Mouse (Mus musculus) inflammation-experienced regulatory T-cells, adult 6 months (primary cell): Measurements from ENCODE around the gene Trim60. TPM values are rescaled to one million over a fixed set of nuclear protein-coding genes. Genes with fewer than 3 reads are reported as not detected.
"Not testable (repeated sequence)": the region's sequence is repeated elsewhere in the genome, so short reads cannot be mapped to it uniquely, and the experiment has no call there.

ENCODE experiments used
- ATAC-seq: one replicate; pipeline ENCODE4 v1.8.0; 2017
- polyA plus RNA-seq, 3 experiments: library from polyadenylated mRNA; unstranded; fragments of 100-300 nt; shearing (Covaris generic); gene quantifications; one replicate each; pipeline ENCODE4 v1.2.1; 2017

The Trim60 gene
- polyA plus RNA-seq: not detected

GRCm38 (mm10) chr8:65018423-65018822 lies at the start of gene Trim60, which contains the start of gene Trim61:
Gene Trim60 (minus strand): TSS chr8:65018584.
Gene Trim61 (minus strand): TSS chr8:65018523.
- no peak for ATAC-seq

- ATAC-seq: no peak
Observed at GRCm38 (mm10) chr8:65067694-65068472, 49.5 kb upstream of the Trim60 start.

GRCm38 (mm10) chr8:65067031-65067430 lies 48.6 kb upstream of the Trim60 start:
- no peak for ATAC-seq

GRCm38 (mm10) chr8:65065622-65066021 lies 47.2 kb upstream of the Trim60 start:
- ATAC-seq: no peak

- ATAC-seq: no peak
Observed at GRCm38 (mm10) chr8:65064071-65064470, 45.7 kb upstream of the Trim60 start.

GRCm38 (mm10) chr8:65062195-65062594 lies 43.8 kb upstream of the Trim60 start:
- ATAC-seq: no peak

- no peak for ATAC-seq
Observed at GRCm38 (mm10) chr8:65056722-65057121, 38.3 kb upstream of the Trim60 start.

GRCm38 (mm10) chr8:65053968-65054367 lies 35.6 kb upstream of the Trim60 start:
- ATAC-seq: no peak

- no peak for ATAC-seq
Observed at GRCm38 (mm10) chr8:65053554-65053953, 35.2 kb upstream of the Trim60 start.

- no peak for ATAC-seq
Observed at GRCm38 (mm10) chr8:65047801-65048200, 29.4 kb upstream of the Trim60 start.

GRCm38 (mm10) chr8:65047193-65047592 lies 28.8 kb upstream of the Trim60 start:
- no peak for ATAC-seq

GRCm38 (mm10) chr8:65046565-65046964 lies 28.2 kb upstream of the Trim60 start:
- no peak for ATAC-seq

GRCm38 (mm10) chr8:65037117-65037533 lies 18.7 kb upstream of the Trim60 start, which contains the start of gene Apela:
Gene Apela (minus strand): TSS chr8:65037336.
- no peak for ATAC-seq

- no peak for ATAC-seq
Observed at GRCm38 (mm10) chr8:65034136-65034535, 15.8 kb upstream of the Trim60 start.

GRCm38 (mm10) chr8:65033056-65033455 lies 14.7 kb upstream of the Trim60 start:
- ATAC-seq: no peak

GRCm38 (mm10) chr8:65032107-65032506 lies 13.7 kb upstream of the Trim60 start:
- ATAC-seq: no peak

- ATAC-seq: no peak
Observed at GRCm38 (mm10) chr8:65030735-65031485, 12.5 kb upstream of the Trim60 start.

GRCm38 (mm10) chr8:65029776-65030175 lies 11.4 kb upstream of the Trim60 start:
- ATAC-seq: no peak

- ATAC-seq: no peak
Observed at GRCm38 (mm10) chr8:65028959-65029686, 10.7 kb upstream of the Trim60 start.

- ATAC-seq: no peak
Observed at GRCm38 (mm10) chr8:65022485-65022884, 4.1 kb upstream of the Trim60 start.

- ATAC-seq: not testable (repeated sequence)
Observed at GRCm38 (mm10) chr8:65007616-65008015, 10.8 kb downstream of the Trim60 start.

- no peak for ATAC-seq
Observed at GRCm38 (mm10) chr8:64998806-64999365, 19.5 kb downstream of the Trim60 start.

- no peak for ATAC-seq
Observed at GRCm38 (mm10) chr8:64987731-64988130, 30.7 kb downstream of the Trim60 start, which contains the start of gene Trim75. Gene Trim75 (minus strand): TSS chr8:64987831.
